Mouse (Mus musculus) lung, embryonic 14.5 days (tissue): ENCODE measurements at regions not wholly inside any gene's neighbourhood (a gene's known extent, or its start where the extent isn't known, plus 50 kb on each side); places are given as distances from the start of the nearest gene placed in this dataset.

Source experiments
- ATAC-seq: fragments of 200-750 bp; cut with Nextera tagmentation; 2 replicates; pipeline ENCODE4 v1.8.0; 2017; ENCODE audit warnings: mild to moderate bottlenecking, moderate TSS enrichment, moderate library complexity; ENCODE audit not compliant: insufficient read depth
- DNase-seq: peaks from one replicate; pipeline ENCODE4 v3.0.0-alpha.2; 2015
- H3K27ac ChIP-seq: fragments of 300-500 bp; sonication (generic); 2 replicates; pipeline ENCODE4 v1.5.1; 2014; ENCODE audit warnings: low read depth, mild to moderate bottlenecking, moderate library complexity
- H3K27me3 ChIP-seq: fragments of 300-500 bp; sonication (generic); 2 replicates; pipeline ENCODE4 v1.6.1; 2014; ENCODE audit warnings: low read length, control low read depth; ENCODE audit not compliant: insufficient read depth
- H3K36me3 ChIP-seq: fragments of 300-500 bp; sonication (generic); 2 replicates; pipeline ENCODE4 v1.6.1; 2014; ENCODE audit warnings: control low read depth; ENCODE audit not compliant: insufficient read depth
- H3K4me1 ChIP-seq: fragments of 300-500 bp; sonication (generic); 2 replicates; pipeline ENCODE4 v1.6.1; 2014; ENCODE audit warnings: antibody characterized with exemption, control low read depth; ENCODE audit not compliant: insufficient read depth
- H3K4me2 ChIP-seq: fragments of 300-500 bp; sonication (generic); 2 replicates; pipeline ENCODE4 v1.6.1; 2014; ENCODE audit warnings: mild to moderate bottlenecking
- H3K4me3 ChIP-seq: fragments of 300-500 bp; sonication (generic); 2 replicates; pipeline ENCODE4 v1.5.1; 2014; ENCODE audit warnings: low read depth, low read length
- H3K9ac ChIP-seq: fragments of 300-500 bp; sonication (generic); 2 replicates; pipeline ENCODE4 v1.6.1; 2014
- H3K9me3 ChIP-seq: fragments of 300-500 bp; sonication (generic); 2 replicates; pipeline ENCODE4 v1.6.1; 2016; ENCODE audit warnings: low read depth, low read length, control low read depth
- CTCF ChIP-seq: IDR thresholded peaks from 2 replicates; pipeline ENCODE4 v1.5.1; 2016; ENCODE audit warnings: antibody characterized with exemption, low read depth
- WGBS: fragments of 180-500 bp; shearing (Covaris S2); extraction: QIAGEN DNeasy Blood & Tissue Kit; methylation state at CpG from one replicate; pipeline ENCODE4 v1.1.7; 2014; 5-methylcytosine and 5-hydroxymethylcytosine counted together

DNA sequence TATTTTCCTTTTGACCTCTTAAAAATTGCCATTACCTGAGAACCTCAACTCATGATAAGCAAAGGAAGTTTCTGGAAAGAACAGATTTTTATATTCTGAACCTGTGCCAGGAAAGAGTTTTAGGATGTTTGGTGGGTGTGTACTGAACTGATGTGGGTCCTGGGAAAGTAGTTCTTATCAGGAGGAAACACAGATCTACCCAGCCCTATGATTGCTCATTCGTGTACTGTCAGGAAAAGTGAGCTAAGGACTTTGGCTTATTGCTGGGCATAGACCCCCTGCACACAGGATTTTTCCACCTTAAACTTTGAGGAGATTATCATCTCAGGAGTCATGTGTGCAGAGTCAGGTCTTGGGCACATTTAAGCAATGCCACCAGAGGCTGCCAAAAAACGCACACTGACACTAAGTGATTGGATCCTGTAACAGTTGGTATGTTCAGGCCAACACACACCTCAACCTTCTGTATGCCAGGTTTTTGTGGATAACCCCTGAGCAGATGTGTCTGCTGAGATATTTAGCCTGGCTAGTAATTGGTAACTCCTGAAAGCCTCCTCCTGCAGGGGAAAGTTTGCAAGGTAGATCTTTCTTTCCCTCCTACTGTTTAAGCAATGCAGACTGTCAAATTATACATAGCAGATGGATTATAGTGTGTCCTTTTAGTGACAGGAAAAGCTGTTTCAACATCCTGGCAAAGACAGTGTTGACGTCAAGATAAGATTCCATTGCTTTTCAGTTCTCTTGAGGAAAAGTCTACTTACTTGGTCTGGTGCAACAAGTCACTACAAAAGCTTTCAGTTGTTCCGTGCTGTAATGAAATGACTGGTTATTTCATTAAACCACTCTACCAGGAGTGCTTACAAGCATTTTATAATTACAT lies 991.7 kb downstream of the A830018L16Rik start:
- DNase-seq, result peak; percentile 53
- Histone ChIP-seq H3K27me3 (no peaks in the 10 kb centered on the region), H3K9ac (no peak overlapping the region), H3K4me2 (no peak overlapping the region), H3K36me3 (no peaks in the 10 kb centered on the region), H3K4me1 (no peaks in the 10 kb centered on the region), H3K4me3 (no peak overlapping the region), H3K9me3 (no peaks in the 10 kb centered on the region), H3K27ac (no peak overlapping the region)
- WGBS, result 33% methylated on average over 4 of the region's 4 CpGs
- ATAC-seq, result no peak
- no peak for TF ChIP-seq CTCF

DNA sequence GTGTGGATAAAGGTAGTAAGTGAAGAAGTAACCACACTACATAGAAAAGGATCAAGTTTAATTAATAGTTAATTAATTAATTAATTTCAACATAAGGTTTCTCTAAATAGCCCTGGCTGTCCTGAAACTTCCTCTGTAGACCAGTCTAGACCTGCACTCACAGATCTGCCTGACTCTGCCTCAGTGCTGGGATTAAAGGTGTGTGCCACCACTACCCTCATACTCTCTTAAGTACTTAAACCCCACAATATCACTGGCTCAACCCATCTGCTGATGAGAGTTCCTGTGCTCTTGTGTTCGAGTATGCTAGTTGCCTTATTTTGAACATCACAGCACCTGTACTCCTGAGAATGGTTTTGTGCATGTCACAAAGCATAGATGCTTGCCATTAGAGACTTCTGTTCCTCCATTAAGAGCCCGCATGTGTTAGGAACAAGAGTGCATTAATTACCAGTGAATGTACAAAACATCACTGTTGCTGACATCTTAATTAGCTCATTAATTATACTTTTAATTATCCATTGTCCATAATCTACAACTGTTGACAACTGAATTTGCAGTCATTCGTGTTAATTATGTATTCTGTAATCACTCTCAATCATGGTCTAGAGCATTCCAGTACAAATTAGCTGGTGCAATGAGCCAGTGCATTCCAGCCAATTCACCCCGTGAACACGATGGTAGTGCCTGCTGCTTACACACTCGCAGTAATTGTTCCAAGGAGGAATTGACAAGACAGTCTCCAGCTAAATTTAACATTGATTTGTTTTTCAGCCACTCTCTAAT lies 996.0 kb downstream of the A830018L16Rik start:
- DNase-seq (no peak), ATAC-seq (no peak)
- Histone ChIP-seq H3K36me3 (no peaks in the 10 kb centered on the region), H3K27ac (no peak overlapping the region), H3K4me2 (no peak overlapping the region), H3K4me1 (no peaks in the 10 kb centered on the region), H3K27me3 (no peaks in the 10 kb centered on the region), H3K9me3 (no peaks in the 10 kb centered on the region), H3K9ac (no peak overlapping the region), H3K4me3 (no peak overlapping the region)
- 85% methylated on average over 6 of the region's 6 CpGs for WGBS
- TF ChIP-seq CTCF, result no peak

DNA sequence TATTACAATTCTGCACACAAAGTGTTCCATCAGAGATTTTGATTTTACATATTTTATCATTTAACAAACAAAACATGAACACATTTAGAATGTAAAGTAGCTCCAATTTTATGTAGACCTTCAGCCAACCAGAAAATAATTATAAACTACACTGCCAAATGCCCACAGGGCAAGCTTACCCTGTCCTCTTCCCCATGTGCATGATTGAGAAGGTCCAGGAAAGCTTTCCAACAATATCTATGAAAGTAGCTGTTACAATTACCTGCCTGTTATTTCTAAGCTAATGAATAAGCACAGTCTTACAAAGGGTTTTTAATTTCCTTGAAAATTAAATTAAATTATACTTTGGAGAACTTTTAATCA lies 996.6 kb downstream of the A830018L16Rik start:
- no peaks in the 10 kb centered on the region for H3K4me1 ChIP-seq
- H3K27ac ChIP-seq, result no peak overlapping the region
- TF ChIP-seq CTCF, result no peak
- H3K9me3 ChIP-seq, result no peaks in the 10 kb centered on the region
- no peak overlapping the region for H3K4me2 ChIP-seq
- no peak overlapping the region for H3K4me3 ChIP-seq
- no peak overlapping the region for H3K9ac ChIP-seq
- no peaks in the 10 kb centered on the region for H3K36me3 ChIP-seq
- DNase-seq, result no peak
- no peak for ATAC-seq
- H3K27me3 ChIP-seq, result no peaks in the 10 kb centered on the region

DNA sequence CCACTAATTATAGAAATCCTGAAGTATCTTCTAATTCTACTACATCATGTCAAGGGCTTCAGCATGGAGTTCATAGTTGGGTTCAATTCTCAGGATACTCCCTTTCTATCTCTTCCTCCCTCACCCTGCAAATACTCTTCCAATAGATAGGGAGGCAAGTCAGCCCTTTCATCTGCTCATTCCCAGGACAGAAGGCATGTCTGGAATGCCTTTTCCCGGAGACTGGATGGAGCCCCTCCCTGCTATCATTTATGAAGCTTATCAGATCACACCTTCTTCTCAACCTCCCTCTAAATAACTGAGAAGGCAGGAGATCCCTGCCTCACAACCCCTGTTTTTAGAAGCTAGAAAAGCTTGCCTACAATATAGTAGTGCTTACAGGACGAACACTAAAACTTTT lies 1010.6 kb downstream of the A830018L16Rik start:
- no peak overlapping the region for H3K27ac ChIP-seq

DNA sequence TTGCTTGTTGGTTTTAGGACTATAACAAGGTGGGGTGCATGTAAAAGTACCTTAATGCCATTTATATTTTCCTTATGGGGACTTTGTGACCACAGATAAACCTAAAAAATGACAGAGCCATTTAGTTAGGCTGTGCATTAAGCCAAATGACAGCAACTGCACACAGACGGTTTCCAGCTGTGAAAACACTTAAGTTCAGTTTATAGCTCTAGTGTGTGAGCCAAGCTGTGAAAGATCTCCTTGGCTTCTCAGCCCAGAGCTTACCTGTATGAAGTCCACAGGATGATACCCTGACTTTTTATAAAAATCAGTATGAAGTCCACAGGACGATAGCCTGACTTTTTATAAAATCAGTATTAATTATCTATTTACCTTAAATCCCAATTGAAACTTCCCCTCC lies 1024.0 kb downstream of the A830018L16Rik start:
- no peaks in the 10 kb centered on the region for H3K27me3 ChIP-seq
- H3K4me1 ChIP-seq, result no peaks in the 10 kb centered on the region
- no peaks in the 10 kb centered on the region for H3K9me3 ChIP-seq
- ATAC-seq (peak; percentile 74; the same call in 1 of the 2 replicates), DNase-seq (peak; percentile 86)
- H3K4me3 ChIP-seq, result no peak overlapping the region
- 33% methylated on average over 2 of the region's 2 CpGs for WGBS
- H3K9ac ChIP-seq, result no peak overlapping the region
- no peak overlapping the region for H3K4me2 ChIP-seq
- H3K36me3 ChIP-seq, result no peaks in the 10 kb centered on the region
- TF ChIP-seq CTCF, result no peak
- H3K27ac ChIP-seq, result no peak overlapping the region

More for the DNA sequence above, 1010.6 kb downstream of the A830018L16Rik start:
- no peak overlapping the region for H3K9ac ChIP-seq
- ATAC-seq (peak; percentile 52; the same call in 1 of the 2 replicates), DNase-seq (no peak)
- no peaks in the 10 kb centered on the region for H3K36me3 ChIP-seq
- TF ChIP-seq CTCF, result no peak
- no peak overlapping the region for H3K4me2 ChIP-seq
- no peaks in the 10 kb centered on the region for H3K9me3 ChIP-seq
- H3K4me3 ChIP-seq, result no peak overlapping the region
- no peaks in the 10 kb centered on the region for H3K27me3 ChIP-seq
- H3K4me1 ChIP-seq, result no peaks in the 10 kb centered on the region
- WGBS, result 28% methylated on average over 2 of the region's 2 CpGs

GRCm38 (mm10) chr1:12466255-12466654 lies 1052.3 kb downstream of the A830018L16Rik start:
- Histone ChIP-seq H3K4me2 (no peak overlapping the region), H3K4me3 (no peak overlapping the region), H3K9me3 (no peaks in the 10 kb centered on the region), H3K9ac (no peak overlapping the region), H3K27ac (no peak overlapping the region), H3K36me3 (no peaks in the 10 kb centered on the region), H3K27me3 (no peaks in the 10 kb centered on the region), H3K4me1 (no peaks in the 10 kb centered on the region)
- no peak for TF ChIP-seq CTCF
- DNase-seq (no peak), ATAC-seq (no peak)
- 75% methylated on average over 2 of the region's 2 CpGs for WGBS
